Mouse (Mus musculus): Measurements from ENCODE around the gene Ddx21.

Gene Ddx21

GRCm38 (mm10) chr10:62570126-62570871, 31.8 kb downstream of the Ddx21 start:
- in situ Hi-C loops (cut with MboI, MseI): no loop called here

DNA sequence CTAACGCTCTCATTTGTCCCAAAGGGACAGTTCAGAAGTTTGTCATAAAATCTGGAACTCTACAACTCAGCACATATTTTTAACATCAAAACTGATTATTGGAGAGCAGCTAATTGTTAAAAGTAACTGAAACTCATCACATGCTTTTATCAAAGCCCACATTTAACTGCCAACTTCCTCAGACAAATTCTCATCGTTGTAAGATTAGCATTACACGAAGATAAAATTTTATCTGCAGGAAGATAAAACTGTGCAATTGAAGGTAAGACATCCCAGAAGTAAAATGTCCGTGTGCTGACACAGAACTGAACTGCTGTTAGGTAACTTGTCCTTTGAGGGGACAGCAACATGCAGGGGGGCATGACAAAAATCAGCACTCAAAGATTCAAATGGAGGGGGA, 33.2 kb downstream of the Ddx21 start:
- in situ Hi-C loops (cut with MboI, MseI): no loop called here

- in situ Hi-C loops (cut with MboI, MseI): no loop called here
Measured at GRCm38 (mm10) chr10:62557736-62558135, 44.3 kb downstream of the Ddx21 start.

DNA sequence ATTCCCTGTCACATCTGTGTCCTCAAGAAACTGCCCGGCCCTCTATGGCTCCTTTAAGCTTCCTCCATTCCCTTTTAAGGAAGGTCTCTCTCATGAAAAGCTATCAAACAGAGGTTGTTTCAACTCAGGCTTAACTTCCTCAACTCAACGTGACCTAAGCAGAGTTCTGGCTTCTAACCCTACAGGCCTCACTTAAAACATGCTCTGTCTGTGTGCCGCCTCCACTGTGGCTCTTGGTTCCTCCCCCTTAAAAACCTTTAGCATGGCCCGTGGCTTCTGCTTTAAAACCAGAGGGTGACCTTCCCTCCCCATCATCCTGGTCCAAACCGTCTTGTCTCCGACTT, 45.6 kb downstream of the Ddx21 start:
- in situ Hi-C loops (cut with MboI, MseI): no loop called here

DNA sequence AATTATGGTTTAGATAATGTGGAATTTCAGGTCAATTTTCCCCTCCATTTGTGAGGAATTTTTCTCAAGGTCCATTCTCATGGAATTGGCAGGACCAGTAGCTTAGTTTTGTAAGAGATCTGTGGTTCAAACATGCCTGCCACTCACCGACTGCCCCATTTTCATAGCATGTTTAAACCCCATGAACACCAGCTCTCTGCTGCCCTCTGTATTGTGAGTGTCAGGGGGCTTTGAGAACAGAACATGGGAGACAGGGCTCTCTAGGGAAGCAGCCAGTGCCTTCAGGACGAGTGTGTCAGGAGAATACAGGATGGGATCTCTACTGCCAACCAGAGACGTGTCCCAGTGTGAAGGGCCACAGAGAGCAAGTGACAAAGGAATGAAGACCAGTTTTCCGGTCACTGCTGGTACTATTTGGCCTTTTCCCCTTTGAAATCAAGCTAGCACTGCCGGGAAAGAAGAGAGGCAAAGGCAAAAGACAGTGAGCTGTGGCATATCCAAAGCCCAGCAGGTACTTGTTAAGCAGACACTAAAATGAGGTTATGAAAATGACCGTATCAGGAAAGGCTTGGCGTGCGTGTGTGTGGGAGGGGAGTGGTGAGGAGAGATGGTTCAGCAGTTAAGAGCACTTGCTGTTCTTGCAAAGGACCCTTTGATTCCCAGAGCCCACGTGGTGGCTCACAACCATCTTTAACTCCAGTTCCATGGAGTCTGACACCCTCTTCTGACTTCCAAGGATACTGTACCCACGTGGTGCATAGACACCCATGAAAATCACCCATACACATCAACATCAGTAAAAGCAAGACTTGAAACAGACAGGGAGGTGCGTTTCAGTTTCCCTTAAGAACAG, 46.1 kb downstream of the Ddx21 start:
- in situ Hi-C loops (cut with MboI, MseI): no loop called here

GRCm38 (mm10) chr10:62553611-62554091, 48.4 kb downstream of the Ddx21 start:
- in situ Hi-C loops (cut with MboI, MseI): no loop called here

GRCm38 (mm10) chr10:62550787-62551300, 51.2 kb downstream of the Ddx21 start:
- in situ Hi-C loops (cut with MboI, MseI): no loop called here

- in situ Hi-C loops (cut with MboI, MseI): loop anchor here (5.0 kb wide), 1 partner anchor 42 kb away; no protein-coding TSS in a partner anchor
Measured at GRCm38 (mm10) chr10:62549523-62550166, 52.4 kb downstream of the Ddx21 start.

- in situ Hi-C loops (cut with MboI, MseI): loop anchor here (5.0 kb wide), 1 partner anchor 39 kb away; no protein-coding TSS in a partner anchor
Measured at GRCm38 (mm10) chr10:62546441-62546840, 55.6 kb downstream of the Ddx21 start.

DNA sequence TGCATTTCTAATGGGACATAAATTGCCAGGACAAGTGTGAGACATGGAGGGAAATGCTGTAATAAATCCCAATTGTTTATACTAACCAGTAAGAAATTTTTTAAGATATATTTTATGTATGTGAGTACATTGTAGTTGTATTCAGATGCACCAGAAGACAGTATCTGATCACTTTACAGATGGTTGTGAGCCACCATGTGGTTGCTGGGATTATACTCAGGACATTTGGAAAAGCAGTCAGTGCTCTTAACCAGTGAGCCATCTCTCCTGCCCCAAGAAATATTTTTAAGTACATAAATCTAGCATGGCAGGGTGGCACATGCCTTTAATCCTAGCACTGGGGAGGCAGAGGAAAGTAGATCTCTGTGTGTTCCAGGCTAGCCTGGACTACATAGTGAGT, 56.3 kb downstream of the Ddx21 start:
- in situ Hi-C loops (cut with MboI, MseI): loop anchor here (5.0 kb wide), 1 partner anchor 38 kb away; no protein-coding TSS in a partner anchor

DNA sequence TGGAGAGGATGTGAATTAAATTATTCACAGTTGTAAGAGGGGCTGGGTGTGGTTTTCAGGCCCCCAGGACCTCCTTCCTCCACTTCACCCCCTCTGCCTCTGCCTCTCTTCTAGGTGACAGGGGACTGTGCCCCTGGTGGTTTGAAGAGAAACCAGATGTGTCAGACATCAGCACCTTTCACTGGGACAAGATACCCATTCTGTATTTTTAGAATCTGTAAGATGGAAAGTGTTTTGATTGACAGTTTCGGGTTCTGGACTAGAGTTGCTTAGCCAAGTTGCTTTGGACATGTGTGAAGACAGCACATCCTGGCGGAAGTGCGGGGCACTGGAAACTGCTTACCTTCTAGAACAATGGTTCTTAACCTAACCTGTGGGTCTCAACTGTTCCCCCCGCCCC, 57.8 kb downstream of the Ddx21 start:
- in situ Hi-C loops (cut with MboI, MseI): no loop called here

GRCm38 (mm10) chr10:62543399-62543808, 58.7 kb downstream of the Ddx21 start:
- in situ Hi-C loops (cut with MboI, MseI): no loop called here

DNA sequence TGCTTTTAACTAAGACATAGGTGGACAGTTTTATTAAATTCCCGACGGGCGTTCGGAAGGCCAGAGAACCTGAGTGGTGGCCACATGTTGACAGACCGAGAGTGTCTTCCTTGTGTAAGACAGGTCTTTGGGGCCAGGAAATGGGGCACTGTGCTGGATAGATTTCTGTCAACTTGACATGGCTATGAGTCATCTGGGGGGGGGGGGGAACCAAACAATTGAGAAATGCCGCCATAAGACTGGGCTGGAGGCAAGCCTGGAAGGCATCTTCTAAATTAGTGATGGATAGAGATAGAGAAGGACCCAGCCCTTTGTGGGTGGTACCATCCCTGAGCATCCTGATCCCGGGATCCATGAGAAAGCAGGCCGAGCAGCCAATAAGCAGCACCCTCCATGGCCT, 59.2 kb downstream of the Ddx21 start:
- in situ Hi-C loops (cut with MboI, MseI): no loop called here

GRCm38 (mm10) chr10:62542507-62542906, 59.6 kb downstream of the Ddx21 start:
- in situ Hi-C loops (cut with MboI, MseI): no loop called here

GRCm38 (mm10) chr10:62541499-62541898, 60.6 kb downstream of the Ddx21 start:
- in situ Hi-C loops (cut with MboI, MseI): no loop called here

GRCm38 (mm10) chr10:62540800-62541199, 61.3 kb downstream of the Ddx21 start:
- in situ Hi-C loops (cut with MboI, MseI): no loop called here

GRCm38 (mm10) chr10:62534509-62534908, 67.6 kb downstream of the Ddx21 start:
- in situ Hi-C loops (cut with MboI, MseI): loop anchor here (10.0 kb wide), 1 partner anchor 420 kb away; no protein-coding TSS in a partner anchor

GRCm38 (mm10) chr10:62532832-62533231, 69.2 kb downstream of the Ddx21 start:
- in situ Hi-C loops (cut with MboI, MseI): loop anchor here (10.0 kb wide), 1 partner anchor 418 kb away; no protein-coding TSS in a partner anchor
